Mouse (Mus musculus) left cerebral cortex, postnatal 10 days (tissue): ENCODE data around the gene H3f3a. TPM values are rescaled to one million over a fixed set of nuclear protein-coding genes. Genes with fewer than 3 reads are reported as not detected.
"Not testable (repeated sequence)": the region's sequence is repeated elsewhere in the genome, so short reads cannot be mapped to it uniquely, and the experiment has no call there.

ENCODE experiments used
- DNase-seq, 2 experiments: peaks; one replicate each; pipeline ENCODE4 v3.0.0; 2021 to 2022; ENCODE audit warnings: low spot score in 2 of 2, mixed read lengths in 1 of 2; ENCODE audit errors: extremely low spot score in 1 of 2
- intact Hi-C: fragments of 180-260 bp; cut with DNase I; formaldehyde crosslinking; loops from one replicate; pipeline ENCODE4 v1.15.1; 2025
- total RNA-seq, 2 experiments: library from RNA; stranded (reverse); gene quantifications; 2 replicates each; pipeline ENCODE4 v1.2.3; 2021

H3f3a gene
- total RNA-seq = 100 to 1,000 TPM; 442 to 467 TPM

- peak in 1 of 2 experiments; percentile 90 for DNase-seq
- intact Hi-C loops = loop anchor here (2.0 kb wide), 1 partner anchor 37 kb away; the partner anchor contains the start of gene Sde2
Observed at GRCm38 (mm10) chr1:180813885-180814740, at the start of gene H3f3a. H3f3a (minus strand) TSS chr1:180813943.

DNA sequence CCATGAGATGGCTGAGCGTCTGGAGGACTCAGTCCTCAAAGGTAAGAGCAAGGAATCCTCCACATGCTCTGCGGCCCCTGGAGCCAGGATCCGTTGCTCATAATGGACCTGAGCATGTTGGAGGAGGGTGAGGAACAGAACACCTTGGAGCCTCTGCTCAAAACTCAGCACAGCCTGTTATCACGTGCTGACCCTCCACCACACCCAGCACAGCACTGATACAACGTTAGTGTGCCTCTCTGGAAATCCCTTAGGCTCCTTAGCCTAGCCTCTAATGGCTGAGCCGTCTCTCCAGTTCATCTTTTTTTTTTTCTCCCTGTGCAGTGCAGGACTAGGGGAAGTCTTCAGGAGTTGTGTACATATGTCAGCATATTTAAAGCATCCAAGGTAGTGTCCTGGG lies 46.3 kb upstream of the H3f3a start:
- intact Hi-C loops = loop anchor here (10.0 kb wide), 1 partner anchor 275 kb away; no protein-coding TSS in a partner anchor
- no peak for DNase-seq

DNA sequence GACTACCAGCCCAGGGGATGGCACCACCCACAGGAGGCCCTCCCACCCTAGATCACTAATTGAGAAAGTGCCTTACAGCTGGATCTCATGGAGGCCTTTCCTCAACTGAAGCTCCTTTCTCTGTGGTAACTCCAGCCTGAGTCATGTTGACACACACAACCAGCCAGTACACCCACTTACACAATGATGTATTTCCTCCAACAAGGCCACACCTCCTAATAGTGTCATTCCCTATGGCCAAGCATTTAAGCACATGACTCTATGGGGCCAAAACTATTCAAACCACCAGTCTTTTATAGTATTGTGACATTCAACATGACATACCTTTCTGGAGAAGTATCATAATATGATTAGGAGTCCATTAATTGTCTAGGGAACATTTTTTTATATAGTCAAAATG lies 45.0 kb upstream of the H3f3a start:
- intact Hi-C loops = no loop called here
- no peak for DNase-seq

GRCm38 (mm10) chr1:180850316-180851270 lies 36.9 kb upstream of the H3f3a start, which contains the start of gene Sde2:
Sde2 (plus strand) TSS chr1:180851127.
- intact Hi-C loops = loop anchor here (2.0 kb wide), 1 partner anchor 38 kb away; the partner anchor contains the start of gene H3f3a

DNA sequence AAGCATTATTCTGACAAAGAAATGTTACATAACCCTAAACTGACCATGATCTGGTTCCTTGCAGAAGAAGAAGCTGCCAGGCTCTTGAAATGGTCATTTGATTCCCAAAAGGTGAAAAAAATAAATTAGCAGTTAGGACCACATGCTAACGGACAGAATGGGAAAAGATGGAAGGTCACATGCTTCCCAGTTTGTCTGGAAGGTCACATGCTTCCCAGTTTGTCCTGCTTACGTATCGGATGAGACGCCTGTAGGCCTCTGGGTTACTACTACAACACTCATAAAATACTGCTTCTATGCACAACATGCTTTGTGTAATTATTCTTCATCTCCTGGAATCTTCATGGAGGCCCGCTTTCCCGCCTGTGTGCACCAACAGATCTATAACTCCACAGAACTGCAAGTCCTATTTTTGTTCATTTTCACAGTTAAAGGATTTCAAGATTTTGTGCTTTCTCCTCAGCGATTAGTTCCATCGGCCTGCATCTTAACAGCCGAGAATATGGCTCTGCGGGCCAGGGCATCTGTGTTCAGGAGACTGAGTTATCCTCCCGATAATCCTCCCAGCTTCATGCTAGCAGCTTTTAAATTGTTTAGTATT lies 36.1 kb upstream of the H3f3a start:
- DNase-seq = peak in 1 of 2 experiments; percentile 18

More at GRCm38 (mm10) chr1:180850316-180851270, 36.9 kb upstream of the H3f3a start, which contains the start of gene Sde2:
- DNase-seq = peak; percentile 100

DNA sequence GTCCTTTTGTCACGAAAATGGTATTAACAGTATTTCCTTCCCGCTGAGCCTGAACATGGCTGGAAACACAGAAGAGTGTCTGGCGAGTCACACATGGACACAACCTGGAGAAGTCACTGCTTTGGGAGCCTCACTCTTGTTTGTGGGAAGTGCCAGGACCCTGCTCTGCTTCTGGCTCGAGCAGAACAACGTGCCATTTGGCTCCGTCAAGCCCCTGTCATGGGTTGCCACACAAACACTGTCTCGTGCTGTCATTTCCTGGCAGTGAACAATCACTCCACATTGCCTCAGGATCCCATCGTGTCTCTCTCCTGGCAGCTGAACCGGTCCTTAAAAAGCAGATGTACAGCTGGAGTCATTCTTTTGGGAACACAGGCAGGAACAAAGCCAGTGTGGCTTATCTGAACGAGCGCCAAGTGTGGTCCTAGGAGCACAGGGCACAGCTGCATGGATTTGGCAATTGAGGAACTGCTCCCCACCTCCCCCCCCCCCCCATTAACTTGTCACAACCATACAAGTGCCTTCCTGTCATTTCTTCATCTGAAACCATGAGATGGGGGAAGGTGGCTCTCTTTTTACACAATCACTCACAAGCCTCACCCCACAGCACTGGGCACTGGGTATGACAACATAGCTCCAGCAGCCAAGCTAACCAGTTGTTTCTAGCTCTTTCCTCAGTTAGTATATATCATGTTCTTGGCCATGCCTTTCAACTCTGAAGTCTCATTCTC lies 34.9 kb upstream of the H3f3a start:
- peak; percentile 46 to 68 for DNase-seq
- intact Hi-C loops = no loop called here

More for the DNA sequence above, 36.1 kb upstream of the H3f3a start:
- intact Hi-C loops = loop anchor here (2.0 kb wide), 1 partner anchor 37 kb away; the partner anchor contains the start of gene H3f3a

DNA sequence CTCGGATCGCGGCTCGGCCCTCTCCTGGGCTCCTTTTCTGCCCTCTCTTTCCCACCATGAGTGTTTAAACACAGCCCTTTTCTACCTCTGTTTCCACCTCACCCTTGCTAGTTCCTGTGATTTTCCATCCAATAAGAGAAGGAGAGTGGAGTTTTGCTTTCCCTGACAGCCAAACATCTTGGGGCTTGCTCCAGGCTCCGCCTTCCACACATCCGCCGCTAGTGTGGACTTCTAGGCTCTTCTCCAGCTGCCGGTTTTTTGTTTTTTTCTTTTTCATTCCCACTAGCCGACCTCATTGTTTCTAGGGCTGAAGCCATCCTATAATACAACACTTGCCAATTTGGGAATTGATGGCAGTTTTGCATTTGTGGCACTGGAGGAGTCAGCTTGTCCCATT lies 34.4 kb upstream of the H3f3a start:
- DNase-seq = peak; percentile 71 to 81
- intact Hi-C loops = no loop called here

DNA sequence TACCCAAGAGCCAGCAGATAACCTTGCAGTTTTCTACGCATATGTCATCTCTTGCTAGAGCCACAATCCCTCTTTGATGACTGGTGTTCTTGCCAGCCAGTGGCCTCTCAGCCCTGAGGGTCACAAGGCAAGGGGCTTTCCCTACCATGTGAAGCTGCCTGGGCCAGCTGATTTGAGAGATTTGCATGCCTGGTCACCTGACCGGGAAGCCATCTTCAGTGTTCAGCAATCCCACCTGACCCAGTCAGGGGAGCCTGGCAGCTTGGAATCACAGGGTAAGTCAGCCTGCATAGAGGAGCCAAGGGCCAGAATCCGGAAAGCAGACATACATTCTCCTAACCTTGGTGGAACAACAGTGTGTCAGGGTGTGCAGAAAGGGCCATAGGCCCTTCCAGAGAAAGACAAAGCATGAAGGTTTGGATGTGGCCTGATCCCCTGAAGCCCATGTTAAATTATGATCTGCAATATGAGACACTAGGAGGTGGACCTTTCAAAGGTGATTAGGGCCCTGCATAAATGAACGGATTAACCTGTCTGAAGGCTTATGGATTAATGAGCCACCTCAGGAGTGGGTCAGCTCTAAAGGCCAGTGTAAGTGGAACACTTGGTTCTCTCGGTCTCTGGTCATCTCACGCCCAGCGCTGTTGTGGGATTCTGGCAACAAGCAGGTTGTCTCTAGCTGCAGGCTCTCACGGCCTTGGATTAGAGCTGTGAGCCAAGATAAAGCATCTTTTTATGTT lies 28.0 kb upstream of the H3f3a start:
- intact Hi-C loops = no loop called here
- DNase-seq = no peak

DNA sequence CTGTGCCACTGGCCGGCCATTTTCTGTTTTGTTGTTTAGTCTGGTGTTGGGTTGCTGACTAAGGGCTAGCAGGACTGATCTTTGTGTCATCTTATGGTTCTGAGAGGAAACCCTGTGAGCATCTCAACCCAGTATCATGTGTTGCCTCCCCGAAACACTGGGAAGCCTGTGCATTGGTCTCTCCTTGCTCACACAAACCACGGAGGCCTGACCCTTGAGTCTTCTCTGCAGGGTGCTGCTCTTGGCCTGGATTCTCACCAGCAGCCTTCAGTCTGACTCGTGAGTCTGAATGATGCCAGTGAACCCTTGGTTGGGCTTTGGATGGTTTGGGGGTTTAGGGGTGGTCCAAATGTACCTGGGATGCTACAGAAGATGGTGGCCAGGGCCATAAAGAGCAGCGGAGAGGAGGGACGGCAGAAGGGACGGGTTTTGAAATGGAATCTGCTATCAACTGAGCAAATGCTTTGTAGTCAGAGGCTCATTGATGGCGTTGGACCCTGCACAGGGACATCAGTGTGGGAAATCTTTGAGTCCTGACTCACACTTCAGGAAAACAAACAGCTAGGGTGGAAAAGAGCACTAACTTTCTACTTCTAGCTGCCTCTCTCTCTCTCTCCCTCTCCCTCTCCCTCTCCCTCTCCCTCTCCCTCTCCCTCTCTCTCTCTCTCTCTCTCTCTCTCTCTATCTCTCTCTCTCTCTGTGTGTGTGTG lies 25.6 kb upstream of the H3f3a start:
- intact Hi-C loops = no loop called here

DNA sequence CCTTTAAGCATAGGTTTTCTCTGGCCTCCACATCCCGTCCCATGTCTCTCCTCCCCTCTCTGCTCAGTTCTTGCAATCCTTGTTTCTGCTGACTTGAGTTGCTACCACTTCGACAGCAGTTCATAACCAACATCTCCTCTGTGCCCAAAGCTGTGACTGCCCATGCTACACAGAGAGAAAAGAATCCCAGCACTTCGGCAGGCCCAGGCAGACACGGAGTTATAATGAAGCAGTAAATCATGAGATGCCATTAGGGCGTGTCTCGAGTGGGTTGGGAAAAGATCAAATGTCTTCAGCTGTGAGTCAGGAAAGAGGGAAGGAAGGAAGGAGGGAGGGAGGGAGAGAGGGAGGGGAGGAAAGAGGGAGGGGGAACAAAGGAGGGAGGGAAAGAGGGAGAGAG lies 24.3 kb upstream of the H3f3a start:
- no peak for DNase-seq
- intact Hi-C loops = no loop called here

More for the DNA sequence above, 25.6 kb upstream of the H3f3a start:
- DNase-seq = no peak

DNA sequence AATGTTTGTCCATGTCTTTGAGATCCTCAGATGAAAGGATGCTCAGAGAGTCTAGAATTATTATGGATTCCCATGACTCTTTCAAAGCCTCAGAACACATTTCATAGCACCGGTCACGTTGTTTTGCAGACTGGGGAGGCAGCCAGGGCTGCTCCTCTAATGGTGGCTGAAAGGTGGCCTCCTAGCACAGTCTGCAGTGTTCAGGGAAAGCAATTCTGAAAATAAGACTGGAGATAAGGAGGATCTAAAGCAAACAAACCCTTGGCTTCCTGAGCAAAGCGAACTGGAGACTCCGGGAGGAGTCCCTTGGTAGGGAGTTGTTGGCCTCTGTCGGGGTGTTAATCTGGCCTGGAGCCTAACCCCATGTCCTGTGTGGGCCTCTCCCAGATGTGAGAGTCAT lies 23.4 kb upstream of the H3f3a start:
- DNase-seq = no peak
- intact Hi-C loops = no loop called here

DNA sequence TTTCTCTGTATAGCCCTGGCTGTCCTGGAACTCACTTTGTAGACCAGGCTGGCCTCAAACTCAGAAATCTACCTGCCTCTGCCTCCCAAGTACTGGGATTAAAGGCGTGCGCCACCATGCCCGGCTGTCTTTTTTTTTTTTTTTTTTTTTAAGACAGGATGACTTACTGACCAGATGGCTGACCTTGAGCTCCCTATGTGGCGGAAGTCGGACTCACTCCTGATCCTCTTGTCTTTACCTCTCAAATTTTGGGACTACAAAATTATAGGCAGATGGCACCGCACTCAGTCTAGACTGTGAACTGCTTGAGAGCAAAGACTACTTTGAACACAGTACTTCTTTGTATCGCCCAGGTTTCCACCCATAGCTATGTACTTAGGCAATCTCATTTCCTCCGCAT lies 22.7 kb upstream of the H3f3a start:
- intact Hi-C loops, DNase-seq: not testable (repeated sequence)

GRCm38 (mm10) chr1:180835273-180836015 lies 21.7 kb upstream of the H3f3a start:
- intact Hi-C loops = no loop called here
- DNase-seq = no peak

GRCm38 (mm10) chr1:180830588-180831346 lies 17.0 kb upstream of the H3f3a start:
- intact Hi-C loops = no loop called here
- no peak for DNase-seq

GRCm38 (mm10) chr1:180830175-180830574 lies 16.4 kb upstream of the H3f3a start:
- DNase-seq = no peak

DNA sequence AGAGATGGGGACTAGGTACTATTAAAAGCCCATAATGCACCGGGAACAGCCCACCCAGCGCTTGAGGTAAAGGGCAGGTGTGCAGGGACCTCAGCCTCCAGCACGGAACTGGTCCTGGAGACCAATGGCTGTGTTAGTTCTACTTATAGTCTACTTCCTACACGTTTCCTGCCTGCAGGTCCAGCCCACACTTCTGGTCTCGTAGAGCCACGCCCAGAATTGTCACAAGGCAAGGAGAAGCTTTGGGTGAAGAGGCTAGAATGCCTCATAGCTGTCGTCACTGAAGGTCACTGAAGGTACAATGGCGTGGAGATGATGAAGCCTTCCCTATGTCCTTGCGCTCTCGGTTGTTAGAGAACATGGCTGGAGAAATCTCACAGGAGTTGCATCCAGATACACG lies 16.0 kb upstream of the H3f3a start:
- no peak for DNase-seq
- intact Hi-C loops = no loop called here

More at GRCm38 (mm10) chr1:180830175-180830574, 16.4 kb upstream of the H3f3a start:
- intact Hi-C loops = no loop called here
